Comparison of ENCODE assay signal across 8 mouse cellular contexts in the genomic region with DNA sequence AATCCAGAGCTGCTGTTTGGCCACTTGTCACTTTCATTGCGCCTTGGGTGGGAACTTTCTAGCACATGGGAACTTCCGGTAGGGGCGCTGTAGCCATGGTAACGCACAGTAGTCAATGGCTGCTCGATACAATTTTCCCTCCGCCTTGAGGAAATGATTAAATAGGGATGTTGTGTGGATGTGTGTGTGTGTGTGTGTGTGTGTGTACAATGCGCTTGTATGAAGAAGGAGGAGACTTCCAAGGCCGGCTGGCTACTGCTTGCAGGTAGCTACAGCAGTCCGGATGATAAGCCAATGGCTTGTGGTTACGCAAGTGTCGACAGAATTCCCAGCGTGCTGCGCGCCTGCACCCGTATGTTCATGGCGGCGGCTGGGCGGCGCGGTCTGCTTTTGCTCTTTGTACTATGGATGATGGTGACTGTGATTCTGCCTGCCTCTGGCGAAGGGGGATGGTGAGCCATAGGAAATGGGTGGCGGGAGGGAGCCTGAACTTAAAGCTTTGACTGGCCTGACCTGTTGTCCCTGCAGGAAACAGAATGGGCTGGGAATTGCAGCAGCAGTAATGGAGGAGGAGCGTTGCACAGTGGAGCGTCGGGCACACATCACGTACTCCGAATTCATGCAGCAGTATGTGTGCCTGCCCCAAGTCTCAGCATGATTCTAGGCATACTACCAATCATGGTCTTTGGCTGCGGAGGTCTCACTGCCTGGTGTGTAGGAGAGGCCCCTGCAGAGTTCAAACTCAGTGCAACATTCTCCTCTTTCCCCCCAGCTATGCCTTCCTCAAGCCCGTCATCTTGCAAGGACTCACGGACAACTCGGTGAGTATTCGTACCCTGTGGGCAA. TPM values are rescaled to one million over a fixed set of nuclear protein-coding genes. Genes with fewer than 3 reads are reported as not detected.
A peak's percentile ranks its signal among the peaks of the same experiment; 100 is the strongest.
DNase-seq lines count a peak whose midpoint lies in the region; ATAC-seq lines count a peak whose summit lies in the region.

A gene (plus strand): TSS at position 156 of the 846 bp plus-strand sequence.

- peak; percentile 60 for ATAC-seq in hindbrain, embryonic 15.5 days (ENCODE audit: low FRiP score, low read depth)

- H3K9ac ChIP-seq in hindbrain, embryonic 15.5 days = peak within 1 kb of the TSS; percentile 85

- H3K9me3 ChIP-seq in hindbrain, embryonic 15.5 days = no peaks in the 10 kb centered on the region

- H3K4me1 ChIP-seq in hindbrain, embryonic 15.5 days (replicated peaks) = peaks cover 84% of the 10 kb centered on the region

- peaks cover 59% of the 10 kb centered on the region for H3K79me2 ChIP-seq in macrophage (ENCODE audit: inconsistent target)

- no peaks in the 10 kb centered on the region for H3K27me3 ChIP-seq in hindbrain, embryonic 15.5 days

- peak within 1 kb of the TSS; percentile 92 for H3K27ac ChIP-seq in hindbrain, embryonic 15.5 days (replicated peaks)
- H3K27ac ChIP-seq in macrophage = peak within 1 kb of the TSS; percentile 62

- 1% methylated on average over 32 of the region's 32 CpGs for WGBS in hindbrain, embryonic 15.5 days
- WGBS in macrophage (ENCODE audit: missing documents) = under 1% methylated on average over 32 of the region's 32 CpGs

- H3K36me3 ChIP-seq in hindbrain, embryonic 15.5 days = peaks cover 28% of the 10 kb centered on the region
- H3K36me3 ChIP-seq in macrophage (ENCODE audit: inconsistent target) = peaks cover 26% of the 10 kb centered on the region; the same call in 1 of the 2 replicates

- H3K4me3 ChIP-seq in hindbrain, embryonic 15.5 days = peak within 1 kb of the TSS; percentile 69
- peak within 1 kb of the TSS; percentile 64 for H3K4me3 ChIP-seq in macrophage (ENCODE audit: inconsistent target)

- DNase-seq in adipocyte (ENCODE audit: low spot score) = peak; percentile 63
- DNase-seq in cerebellum, postnatal 36 days = peak; percentile 84 to 86
- peak; percentile 70 for DNase-seq in gastrocnemius, adult 18-20 months (ENCODE audit: low spot score)
- DNase-seq in layer of hippocampus, postnatal 36 days = peak; percentile 85
- DNase-seq in right cerebral cortex, postnatal 10 days (ENCODE audit: low spot score in 2 of 2) = peak; percentile 90 to 93
- peak; percentile 69 to 76 for DNase-seq in urinary bladder, postnatal 36 days (ENCODE audit: low spot score in 2 of 2)

- peak within 1 kb of the TSS; percentile 92 for H3K4me2 ChIP-seq in hindbrain, embryonic 15.5 days

RNA-seq across cellular contexts. Expression of the gene that starts here (rescaled TPM):
- total RNA-seq in gastrocnemius, adult 18-20 months (2021) = 10 to 100 TPM; 12.6 to 14.2 TPM
- polyA plus RNA-seq in hindbrain, embryonic 15.5 days (2015; fragmentation: Nextera tagmentation; extraction: Ambion mirVana) = 51.1 and 55.0 TPM in 2 replicates
- 10 to 100 TPM; 58.1 to 61.0 TPM for total RNA-seq in layer of hippocampus, postnatal 36 days (2021)
- total RNA-seq in macrophage (2018; cell fraction: chromatin; rRNA removed) = 10 to 100 TPM in 12 of 26 experiments, 1 to 10 TPM in 14; 1.8 to 31.3 (median 9.4) TPM
- 10 to 100 TPM; 11.9 to 18.8 (median 14.4) TPM for total RNA-seq in macrophage (2018; cell fraction: cytosol; rRNA removed)
- 10 to 100 TPM in 20 of 26 experiments, 1 to 10 TPM in 6; 3.6 to 28.7 (median 13.0) TPM for total RNA-seq in macrophage (2018; cell fraction: nucleus; rRNA removed)
- polyA plus RNA-seq in macrophage (2018) = 15.2 to 28.3 TPM (median 18.9 TPM) in 3 replicates

Comparison
In these comparisons a context has a peak if more than half of its experiments do, and no peak if none do; other contexts are left out.
1. Peak in every context shown above with its lines: DNase-seq, ATAC-seq, H3K4me3 ChIP-seq and H3K27ac ChIP-seq.